Mouse (Mus musculus) intestine, embryonic 14.5 days (tissue): ENCODE data around the gene Rnf121. TPM values are rescaled to one million over a fixed set of nuclear protein-coding genes. Genes with fewer than 3 reads are reported as not detected.
A peak's percentile ranks its signal among the peaks of the same experiment; 100 is the strongest.

Experiments used
- ATAC-seq: fragments of 200-750 bp; cut with Nextera tagmentation; replicated peaks from 2 replicates; pipeline ENCODE4 v1.8.0; 2017; ENCODE audit warnings: low read depth, moderate number of reproducible peaks, moderate TSS enrichment, moderate library complexity; ENCODE audit not compliant: low FRiP score, low TSS enrichment
- DNase-seq: peaks from one replicate; pipeline ENCODE4 v3.0.0-alpha.2; 2018; ENCODE audit warnings: low spot score
- H3K27ac ChIP-seq: fragments of 300-500 bp; sonication (generic); 2 replicates; pipeline ENCODE4 v1.5.1; 2014; ENCODE audit warnings: low read depth, mild to moderate bottlenecking, control low read depth
- H3K27me3 ChIP-seq: fragments of 300-500 bp; sonication (generic); replicated peaks from 2 replicates; pipeline ENCODE4 v1.6.1; 2014; ENCODE audit warnings: low read length, control low read depth; ENCODE audit not compliant: control insufficient read depth, insufficient read depth
- H3K36me3 ChIP-seq: fragments of 300-500 bp; sonication (generic); 2 replicates; pipeline ENCODE4 v1.6.1; 2014; ENCODE audit warnings: low read length, control low read depth; ENCODE audit not compliant: control insufficient read depth, insufficient read depth
- H3K4me1 ChIP-seq: fragments of 300-500 bp; sonication (generic); replicated peaks from 2 replicates; pipeline ENCODE4 v1.6.1; 2014; ENCODE audit warnings: low read length, control low read depth, mixed read lengths; ENCODE audit not compliant: control insufficient read depth, insufficient read depth
- H3K4me2 ChIP-seq: fragments of 300-500 bp; sonication (generic); 2 replicates; pipeline ENCODE4 v1.6.1; 2014; ENCODE audit warnings: low read length
- H3K4me3 ChIP-seq: fragments of 300-500 bp; sonication (generic); 2 replicates; pipeline ENCODE4 v1.5.1; 2014; ENCODE audit warnings: low read depth, low read length, control low read depth, mixed read lengths
- H3K9ac ChIP-seq: fragments of 300-500 bp; sonication (generic); 2 replicates; pipeline ENCODE4 v1.6.1; 2014; ENCODE audit warnings: mild to moderate bottlenecking, low read length
- H3K9me3 ChIP-seq: fragments of 300-500 bp; sonication (generic); 2 replicates; pipeline ENCODE4 v1.6.1; 2016; ENCODE audit warnings: low read length, control low read depth; ENCODE audit not compliant: control insufficient read depth
- WGBS: fragments of 180-500 bp; shearing (Covaris S2); extraction: QIAGEN DNeasy Blood & Tissue Kit; methylation state at CpG from one replicate; pipeline ENCODE4 v1.1.7; 2014; 5-methylcytosine and 5-hydroxymethylcytosine counted together
- polyA plus RNA-seq: library from polyadenylated mRNA; unstranded; fragments of >200 nt; fragmentation: Nextera tagmentation; extraction: Ambion mirVana; gene quantifications from 2 replicates; pipeline ENCODE4 v1.2.1, GENCODE M21; 2014

Gene Rnf121
- polyA plus RNA-seq, 1 experiment from 2014 or later, result 29.3 TPM

DNA sequence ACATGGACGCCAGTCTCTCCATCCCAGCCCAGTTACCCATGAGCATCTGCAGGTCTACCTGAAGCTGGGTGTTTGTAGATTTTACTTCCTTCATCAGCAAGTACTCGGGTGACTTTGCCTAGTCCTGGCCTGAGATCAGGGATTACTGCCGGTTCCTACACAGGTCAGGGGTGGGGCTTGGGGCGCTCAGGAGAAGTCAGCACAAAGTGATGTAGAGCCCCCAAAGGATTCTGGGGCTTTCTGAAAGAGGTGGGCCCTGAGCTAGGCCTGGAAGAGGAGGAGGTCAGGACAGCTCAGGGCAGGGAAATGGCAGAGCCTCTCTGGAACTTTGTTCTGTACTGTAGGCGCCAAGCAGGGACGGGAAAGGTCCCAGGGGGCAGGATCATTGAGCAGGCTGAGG lies 37.4 kb upstream of the Rnf121 start:
- H3K9me3 ChIP-seq, result no peaks in the 10 kb centered on the region
- H3K4me1 ChIP-seq, result peaks cover 10% of the 10 kb centered on the region
- H3K27me3 ChIP-seq, result no peaks in the 10 kb centered on the region
- no peak overlapping the region for H3K4me2 ChIP-seq
- 38% methylated on average over 6 of the region's 6 CpGs for WGBS
- no peak overlapping the region for H3K4me3 ChIP-seq
- H3K9ac ChIP-seq, result no peak overlapping the region
- DNase-seq (no peak), ATAC-seq (no peak)
- no peak overlapping the region for H3K27ac ChIP-seq
- no peaks in the 10 kb centered on the region for H3K36me3 ChIP-seq

DNA sequence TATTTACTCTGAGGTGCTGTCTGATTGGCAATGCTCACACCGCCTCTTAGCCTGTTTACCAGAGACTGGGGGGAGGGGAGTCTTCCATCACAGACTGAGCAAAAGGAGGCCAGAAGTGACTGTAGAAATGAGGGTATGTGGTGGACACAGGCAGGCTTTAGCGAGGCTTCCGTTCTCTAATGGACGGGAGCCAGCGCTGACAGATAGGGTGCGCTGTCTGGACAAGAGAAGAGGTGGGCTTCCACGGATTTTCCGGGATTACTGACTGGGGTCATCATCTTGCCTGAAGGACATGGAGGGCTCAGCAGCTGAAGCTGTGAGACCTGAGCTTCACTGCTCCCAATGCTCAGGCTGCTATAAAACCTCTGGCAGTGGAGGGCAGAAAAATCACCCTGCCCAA lies 37.0 kb upstream of the Rnf121 start:
- Histone ChIP-seq H3K36me3 (no peaks in the 10 kb centered on the region), H3K4me3 (no peak overlapping the region), H3K4me2 (no peak overlapping the region), H3K4me1 (peaks cover 10% of the 10 kb centered on the region), H3K27ac (no peak overlapping the region), H3K27me3 (no peaks in the 10 kb centered on the region), H3K9ac (no peak overlapping the region), H3K9me3 (no peaks in the 10 kb centered on the region)
- WGBS, result 57% methylated on average over 8 of the region's 8 CpGs
- ATAC-seq, result no peak
- DNase-seq, result no peak

DNA sequence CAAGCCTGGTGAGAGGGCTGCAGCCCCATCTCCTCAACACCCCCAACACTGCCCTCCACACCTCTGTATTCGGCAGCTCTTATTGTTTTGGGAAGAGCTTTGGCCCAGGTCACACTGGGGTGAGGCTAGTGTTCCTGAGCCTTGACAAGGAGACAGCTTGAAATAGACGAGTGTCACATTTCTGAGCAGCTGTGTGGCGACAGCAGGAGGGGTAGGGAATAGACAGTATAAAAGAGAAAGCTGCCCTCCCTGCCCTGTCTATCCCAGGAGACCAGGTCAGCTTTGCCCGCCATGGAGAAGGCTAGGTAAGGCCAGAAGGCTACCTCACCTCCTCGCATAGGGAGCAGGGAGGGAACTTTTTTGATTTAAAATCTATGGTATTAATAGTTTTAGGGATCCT lies 36.2 kb upstream of the Rnf121 start, which contains the start of gene Art1:
Gene Art1, plus strand, starts transcription at position 257 of the 400 bp plus-strand sequence.
- WGBS, result 61% methylated on average over 5 of the region's 5 CpGs
- no peak within 1 kb of the TSS for H3K27ac ChIP-seq

GRCm38 (mm10) chr7:102100868-102101267 lies 35.6 kb upstream of the Rnf121 start:
- H3K4me2 ChIP-seq, result no peak overlapping the region
- ATAC-seq, result no peak

More for the DNA sequence above, 36.2 kb upstream of the Rnf121 start, which contains the start of gene Art1:
- DNase-seq, result no peak
- peak within 1 kb of the TSS; percentile 67 for H3K4me2 ChIP-seq
- no peak for ATAC-seq
- H3K9ac ChIP-seq, result no peak within 1 kb of the TSS
- H3K4me3 ChIP-seq, result no peak within 1 kb of the TSS
- H3K27me3 ChIP-seq, result no peaks in the 10 kb centered on the region
- H3K36me3 ChIP-seq, result no peaks in the 10 kb centered on the region
- H3K4me1 ChIP-seq, result peaks cover 10% of the 10 kb centered on the region
- no peaks in the 10 kb centered on the region for H3K9me3 ChIP-seq

DNA sequence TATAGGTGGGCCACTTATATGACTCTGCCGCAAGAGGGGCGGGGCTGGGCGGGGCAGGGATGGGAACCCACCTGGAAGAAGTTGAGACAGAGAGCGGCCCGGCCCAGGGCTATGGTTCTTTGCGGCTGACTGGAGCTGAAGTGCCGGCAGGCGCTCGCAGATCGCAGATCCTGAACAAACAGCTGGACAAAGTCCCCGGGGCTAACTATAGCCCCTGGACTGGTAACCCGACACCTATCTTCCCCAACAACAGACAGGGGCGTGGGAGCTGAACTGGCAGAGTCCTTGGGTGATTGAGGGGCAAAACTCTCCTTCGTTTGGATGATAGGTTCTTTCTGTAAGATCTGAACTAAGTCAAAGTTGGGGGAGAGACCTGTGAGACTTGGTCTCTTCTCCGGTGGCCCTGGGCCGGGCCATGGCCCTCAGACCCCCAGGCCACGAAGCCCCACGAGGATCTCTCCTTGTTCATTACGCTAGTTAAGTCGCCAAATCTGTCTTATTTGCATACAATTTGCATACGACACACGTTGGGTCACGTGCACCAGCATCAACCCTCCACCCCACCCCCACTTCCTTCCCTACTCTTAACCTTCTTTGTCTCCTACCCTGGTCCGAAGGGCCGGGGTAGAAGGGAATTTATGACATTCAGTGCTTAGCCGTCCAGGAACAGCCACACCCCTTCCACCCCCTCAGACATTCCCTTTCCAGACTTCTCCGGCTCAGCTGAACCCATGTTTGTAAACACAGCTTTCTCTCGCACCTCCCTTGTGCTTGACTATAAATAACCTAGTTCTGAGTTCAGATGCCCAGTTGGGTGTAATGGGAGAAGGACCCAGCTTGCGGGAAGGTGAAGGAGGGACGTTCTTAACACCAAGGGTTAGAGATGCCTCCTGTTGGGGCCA lies 34.7 kb upstream of the Rnf121 start:
- no peaks in the 10 kb centered on the region for H3K9me3 ChIP-seq
- H3K27me3 ChIP-seq, result no peaks in the 10 kb centered on the region
- ATAC-seq (peak; percentile 75), DNase-seq (peak; percentile 70)
- peak overlapping the region; percentile 67 for H3K4me2 ChIP-seq
- no peaks in the 10 kb centered on the region for H3K36me3 ChIP-seq
- H3K4me1 ChIP-seq, result peaks cover 10% of the 10 kb centered on the region
- H3K27ac ChIP-seq, result no peak overlapping the region
- H3K9ac ChIP-seq, result 0 out of 2 replicates have a peak overlapping the region, but pooled peaks have one; percentile 20
- 5% methylated on average over 30 of the region's 30 CpGs for WGBS
- peak overlapping the region; percentile 26 for H3K4me3 ChIP-seq

More at GRCm38 (mm10) chr7:102100868-102101267, 35.6 kb upstream of the Rnf121 start:
- no peak for DNase-seq
- no peaks in the 10 kb centered on the region for H3K27me3 ChIP-seq
- no peak overlapping the region for H3K4me3 ChIP-seq
- no peaks in the 10 kb centered on the region for H3K36me3 ChIP-seq
- peaks cover 10% of the 10 kb centered on the region for H3K4me1 ChIP-seq
- WGBS, result 55% methylated on average over 5 of the region's 5 CpGs
- no peak overlapping the region for H3K9ac ChIP-seq
- H3K9me3 ChIP-seq, result no peaks in the 10 kb centered on the region
- H3K27ac ChIP-seq, result no peak overlapping the region

DNA sequence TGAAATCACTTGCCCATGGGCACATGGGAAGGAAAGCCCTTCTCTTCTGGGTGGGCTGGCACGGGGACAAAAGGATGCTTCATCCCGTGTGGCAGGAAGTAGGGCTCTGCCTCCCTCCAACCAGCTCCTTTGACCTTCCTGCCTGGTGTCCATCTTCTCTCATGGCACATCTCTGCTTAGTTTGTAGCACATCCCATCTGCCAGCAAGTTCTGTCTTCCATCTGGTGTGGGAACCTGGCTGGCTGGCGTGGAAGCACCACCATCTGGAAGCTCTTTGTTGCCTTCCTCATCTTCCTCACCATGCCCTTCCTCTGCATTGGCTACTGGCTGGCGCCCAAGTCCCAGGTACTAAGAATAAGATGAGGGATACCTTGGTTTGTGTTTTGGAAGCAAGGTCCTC lies 22.1 kb upstream of the Rnf121 start:
- WGBS, result 75% methylated on average over 4 of the region's 4 CpGs
- no peak overlapping the region for H3K4me3 ChIP-seq
- H3K27ac ChIP-seq, result no peak overlapping the region
- no peaks in the 10 kb centered on the region for H3K4me1 ChIP-seq
- H3K9me3 ChIP-seq, result no peaks in the 10 kb centered on the region
- ATAC-seq (no peak), DNase-seq (no peak)
- H3K27me3 ChIP-seq, result no peaks in the 10 kb centered on the region
- no peak overlapping the region for H3K9ac ChIP-seq
- no peak overlapping the region for H3K4me2 ChIP-seq
- peaks cover 20% of the 10 kb centered on the region for H3K36me3 ChIP-seq

DNA sequence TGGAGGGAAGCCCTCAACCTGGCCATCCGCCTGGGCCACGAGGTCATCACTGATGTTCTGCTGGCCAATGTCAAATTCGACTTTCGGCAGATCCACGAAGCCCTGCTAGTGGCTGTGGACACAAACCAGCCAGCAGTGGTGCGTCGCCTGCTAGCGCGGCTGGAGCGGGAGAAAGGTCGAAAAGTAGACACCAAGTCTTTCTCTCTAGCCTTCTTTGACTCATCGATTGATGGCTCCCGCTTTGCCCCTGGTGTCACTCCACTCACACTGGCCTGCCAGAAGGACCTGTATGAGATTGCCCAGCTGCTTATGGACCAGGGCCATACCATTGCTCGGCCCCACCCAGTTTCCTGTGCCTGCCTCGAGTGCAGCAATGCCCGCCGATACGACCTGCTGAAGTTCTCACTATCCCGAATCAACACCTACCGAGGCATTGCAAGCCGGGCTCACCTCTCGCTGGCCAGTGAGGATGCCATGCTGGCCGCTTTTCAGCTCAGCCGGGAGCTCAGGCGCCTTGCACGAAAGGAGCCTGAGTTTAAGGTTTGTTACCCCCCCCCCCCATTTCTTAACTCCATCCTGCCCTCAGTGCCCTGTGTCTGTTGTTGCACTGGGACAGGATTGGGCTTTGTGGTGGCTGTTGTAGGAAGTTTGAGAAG lies 18.9 kb upstream of the Rnf121 start:
- ATAC-seq, result no peak
- H3K36me3 ChIP-seq, result peaks cover 50% of the 10 kb centered on the region
- 83% methylated on average over 26 of the region's 26 CpGs for WGBS

DNA sequence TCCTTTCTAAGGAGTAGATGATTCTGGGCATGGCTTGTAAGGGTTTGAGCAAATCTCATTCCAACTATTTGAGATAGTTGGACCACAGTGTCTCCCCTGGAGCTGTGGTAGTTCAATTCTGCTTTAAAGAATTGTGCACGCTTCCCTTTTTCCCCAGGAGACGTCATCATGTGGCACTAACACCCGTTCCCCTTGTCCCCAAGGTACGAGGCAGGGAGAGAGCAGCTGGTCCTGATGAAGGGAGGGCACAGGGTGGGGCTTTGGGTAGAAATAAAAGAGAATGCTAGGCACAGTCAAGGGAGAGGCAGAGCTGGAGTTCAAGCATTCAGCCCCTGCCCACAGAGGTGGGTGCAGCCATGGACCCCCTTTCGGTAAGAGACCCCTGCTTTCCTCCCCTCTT lies 17.5 kb upstream of the Rnf121 start, which contains the start of gene Trpc2:
Gene Trpc2, plus strand, starts transcription at position 301 of the 400 bp plus-strand sequence.
- H3K36me3 ChIP-seq, result peaks cover 59% of the 10 kb centered on the region

More for the DNA sequence above, 18.9 kb upstream of the Rnf121 start:
- Histone ChIP-seq H3K4me3 (no peak overlapping the region), H3K9ac (no peak overlapping the region), H3K4me2 (no peak overlapping the region), H3K4me1 (no peaks in the 10 kb centered on the region), H3K27ac (no peak overlapping the region), H3K27me3 (no peaks in the 10 kb centered on the region), H3K9me3 (no peaks in the 10 kb centered on the region)
- DNase-seq, result no peak

More for the DNA sequence above, 17.5 kb upstream of the Rnf121 start, which contains the start of gene Trpc2:
- H3K9ac ChIP-seq, result no peak within 1 kb of the TSS
- no peak within 1 kb of the TSS for H3K4me2 ChIP-seq
- DNase-seq, result no peak
- no peaks in the 10 kb centered on the region for H3K27me3 ChIP-seq
- H3K27ac ChIP-seq, result no peak within 1 kb of the TSS
- no peaks in the 10 kb centered on the region for H3K9me3 ChIP-seq
- no peaks in the 10 kb centered on the region for H3K4me1 ChIP-seq
- 87% methylated on average over 5 of the region's 5 CpGs for WGBS
- H3K4me3 ChIP-seq, result no peak within 1 kb of the TSS
- no peak for ATAC-seq
